ENCODE assay signal across 21 mouse cellular contexts in genomic region chr3:92851186-92851585, GRCm38 (mm10). TPM values are rescaled to one million over a fixed set of nuclear protein-coding genes. Genes with fewer than 3 reads are reported as not detected.
DNase-seq lines count a peak whose midpoint lies in the region; ATAC-seq and TF ChIP-seq lines count a peak whose summit lies in the region.
"Had no signal": no experiment of that assay in that cellular context is flagged by ENCODE, and none has a peak within 500 bp of the region (broad histone marks: within the 10 kb centered on the region; RNA-seq: fewer than 3 reads in every experiment).

Gene Lce1l (minus strand): TSS chr3:92851286.

- no peaks in the 10 kb centered on the region for H3K9me3 ChIP-seq in stomach, postnatal 0 days (ENCODE audit: control insufficient read depth, low read length)

- no peak for TF ChIP-seq POLR2A in lung, adult 2 months (IDR thresholded peaks at IDR 0.05; ENCODE audit: borderline replicate concordance, extremely low read depth, low read depth, low read length)

- H3K4me1 ChIP-seq in lung, adult 2 months (ENCODE audit: control insufficient read depth, insufficient read depth, low read length) = no peaks in the 10 kb centered on the region
- no peaks in the 10 kb centered on the region for H3K4me1 ChIP-seq in stomach, postnatal 0 days (replicated peaks; ENCODE audit: control insufficient read depth, insufficient read depth)

- H3K27ac ChIP-seq in stomach, postnatal 0 days (replicated peaks) = no peak within 1 kb of the TSS

- 75% methylated on average over 3 of the region's 3 CpGs for WGBS in lung, adult 2 months
- 85% methylated on average over 3 of the region's 3 CpGs for WGBS in stomach, postnatal 0 days

- TF ChIP-seq EP300 in stomach, postnatal 0 days (optimal IDR thresholded peaks at IDR 0.05) = no peak

- no peak within 1 kb of the TSS for H3K4me3 ChIP-seq in lung, adult 2 months (replicated peaks; ENCODE audit: extremely low read depth, low read depth, low read length)
- no peak within 1 kb of the TSS for H3K4me3 ChIP-seq in stomach, postnatal 0 days (ENCODE audit: low read depth, low read length)

- no peak within 1 kb of the TSS for H3K4me2 ChIP-seq in stomach, postnatal 0 days (replicated peaks; ENCODE audit: low read depth)

- H3K27me3 ChIP-seq in stomach, postnatal 0 days (ENCODE audit: control insufficient read depth, insufficient read depth, low read length) = no peaks in the 10 kb centered on the region
- H3K27me3 ChIP-seq: CH12.LX had no signal

- H3K36me3 ChIP-seq in stomach, postnatal 0 days (ENCODE audit: control insufficient read depth, insufficient read depth, low read length) = no peaks in the 10 kb centered on the region
- H3K36me3 ChIP-seq: G1E had no signal

- H3K9ac ChIP-seq in stomach, postnatal 0 days (ENCODE audit: low read length) = no peak within 1 kb of the TSS

- no peak for ATAC-seq in stomach, postnatal 0 days (ENCODE audit: low FRiP score, low TSS enrichment)
- ATAC-seq: activated CD4-positive, CD25-positive, alpha-beta regulatory T cell, adult 4 months; CD4-positive, CD25-positive, alpha-beta regulatory T cell, adult 4 months; Patski had no signal

- TF ChIP-seq CTCF in lung, adult 2 months (IDR thresholded peaks at IDR 0.05; ENCODE audit: insufficient read depth, low read length) = no peak
- no peak for TF ChIP-seq CTCF in stomach, postnatal 0 days (IDR thresholded peaks at IDR 0.05; ENCODE audit: low read depth)

- no peak for DNase-seq in lung, adult 2 months
- no peak for DNase-seq in lung, postnatal 14 days
- no peak for DNase-seq in stomach, postnatal 0 days (ENCODE audit: low spot score)
- no peak for DNase-seq in ovary, postnatal 36 days (ENCODE audit: low spot score)
- DNase-seq: adrenal gland, adult 2 months; adrenal gland, adult 8-10 months; adrenal gland, postnatal 10 days; adrenal gland, postnatal 14 days; adrenal gland, postnatal 25 days; adrenal gland, postnatal 36 days; B cell, adult 2 months; cerebellum, adult 11 months; cerebellum, adult 11-12 months; cerebellum, adult 18-20 months had no signal

RNA-seq across cellular contexts. Expression of gene Lce1l, which starts in this region (rescaled TPM):
- 20.4 TPM in 1 of 2 replicates, not detected in the other for polyA plus RNA-seq in lung, adult 2 months (2012; rRNA removed)
- polyA plus RNA-seq in stomach, postnatal 0 days (2015; fragmentation: Nextera tagmentation; extraction: Ambion mirVana) = 247 and 250 TPM in 2 replicates
- polyA plus RNA-seq: activated CD4-positive, CD25-positive, alpha-beta regulatory T cell, adult 4 months; adrenal gland, adult 2 months; brain, embryonic 14.5 days; C2C12; CD4-positive, CD25-positive, alpha-beta regulatory T cell, adult 4 months; G1E; Patski had no signal

Comparison
In these comparisons a context has a peak if more than half of its experiments do, and no peak if none do; other contexts are left out.
1. RNA of gene Lce1l (polyA plus RNA-seq): 247 to 250 TPM in stomach, postnatal 0 days; 20.4 TPM in lung, adult 2 months; every median in the first group is over 10 times any median in the second.